10 mouse cellular contexts compared by ENCODE assay signal in genomic region chr10:96230391-96230790, GRCm38 (mm10).
DNase-seq lines count a peak whose midpoint lies in the region; ATAC-seq and TF ChIP-seq lines count a peak whose summit lies in the region.
"Had no signal": no experiment of that assay in that cellular context is flagged by ENCODE, and none has a peak within 500 bp of the region (broad histone marks: within the 10 kb centered on the region; RNA-seq: fewer than 3 reads in every experiment).

No protein-coding gene starts in this region.

- DNase-seq in midbrain, postnatal 0 days (ENCODE audit: low spot score), result no peak
- DNase-seq in midbrain, embryonic 11.5 days (ENCODE audit: low spot score, missing footprints), result no peak
- DNase-seq in kidney, adult 2 months, result peak; percentile 86
- peak; percentile 61 to 65 for DNase-seq in lung, adult 18-20 months
- DNase-seq in urinary bladder, postnatal 25 days (ENCODE audit: low spot score), result peak; percentile 35
- DNase-seq in MN1 (ENCODE audit: low spot score), result no peak
- DNase-seq in thymus, postnatal 25 days, result no peak
- no peak for DNase-seq in cerebellum, postnatal 10 days

- no peaks in the 10 kb centered on the region for H3K9me3 ChIP-seq in midbrain, postnatal 0 days (ENCODE audit: low read length)
- no peaks in the 10 kb centered on the region for H3K9me3 ChIP-seq in midbrain, embryonic 11.5 days (ENCODE audit: control insufficient read depth, low read length)
- H3K9me3 ChIP-seq: heart, embryonic 15.5 days; limb, embryonic 15.5 days had no signal

- H3K4me2 ChIP-seq in midbrain, postnatal 0 days (ENCODE audit: low read depth, low read length, poor library complexity, severe bottlenecking), result no peak overlapping the region
- no peak overlapping the region for H3K4me2 ChIP-seq in midbrain, embryonic 11.5 days
- H3K4me2 ChIP-seq: heart, embryonic 15.5 days; limb, embryonic 15.5 days had no signal

- TF ChIP-seq CTCF in midbrain, postnatal 0 days (IDR thresholded peaks at IDR 0.05), result 0 out of 2 replicates have a peak, but pooled peaks have one; percentile 12
- peak; percentile 61 for TF ChIP-seq CTCF in kidney, adult 2 months (conservative IDR thresholded peaks at IDR 0.05; ENCODE audit: insufficient read depth, insufficient read length, low read depth, low read length)

- H3K27me3 ChIP-seq in midbrain, postnatal 0 days (ENCODE audit: insufficient read depth, low read length), result no peaks in the 10 kb centered on the region
- no peaks in the 10 kb centered on the region for H3K27me3 ChIP-seq in midbrain, embryonic 11.5 days (ENCODE audit: control insufficient read depth, insufficient read depth, low read length)
- H3K27me3 ChIP-seq in kidney, adult 2 months (replicated peaks; ENCODE audit: control insufficient read depth, insufficient read depth, low read length), result no peaks in the 10 kb centered on the region
- H3K27me3 ChIP-seq: heart, embryonic 15.5 days; limb, embryonic 15.5 days had no signal

- no peak overlapping the region for H3K27ac ChIP-seq in midbrain, postnatal 0 days (ENCODE audit: low read depth, low read length)
- no peak overlapping the region for H3K27ac ChIP-seq in midbrain, embryonic 11.5 days (ENCODE audit: low read depth, low read length)
- no peak overlapping the region for H3K27ac ChIP-seq in kidney, adult 2 months (ENCODE audit: insufficient read depth, low read depth, low read length)
- H3K27ac ChIP-seq: heart, embryonic 15.5 days; limb, embryonic 15.5 days had no signal

- H3K9ac ChIP-seq in midbrain, postnatal 0 days (replicated peaks; ENCODE audit: low read length, poor library complexity, severe bottlenecking), result no peak overlapping the region
- no peak overlapping the region for H3K9ac ChIP-seq in midbrain, embryonic 11.5 days (ENCODE audit: low read length)
- H3K9ac ChIP-seq: heart, embryonic 15.5 days; limb, embryonic 15.5 days had no signal

- no peaks in the 10 kb centered on the region for H3K4me1 ChIP-seq in midbrain, postnatal 0 days (ENCODE audit: insufficient read depth, low read length)
- H3K4me1 ChIP-seq in midbrain, embryonic 11.5 days (ENCODE audit: control insufficient read depth, insufficient read depth, low read length), result no peaks in the 10 kb centered on the region
- peaks cover 13% of the 10 kb centered on the region; the same call in 1 of the 2 replicates for H3K4me1 ChIP-seq in kidney, adult 2 months (ENCODE audit: control insufficient read depth, insufficient read depth, low read length)

- H3K36me3 ChIP-seq in midbrain, postnatal 0 days (ENCODE audit: insufficient read depth, low read length), result no peaks in the 10 kb centered on the region
- no peaks in the 10 kb centered on the region for H3K36me3 ChIP-seq in midbrain, embryonic 11.5 days (ENCODE audit: control insufficient read depth, insufficient read depth, low read length)
- H3K36me3 ChIP-seq in kidney, adult 2 months (ENCODE audit: control insufficient read depth, insufficient read depth, low read length), result no peaks in the 10 kb centered on the region
- H3K36me3 ChIP-seq: heart, embryonic 15.5 days; limb, embryonic 15.5 days had no signal

- no peak for TF ChIP-seq POLR2A in kidney, adult 2 months (IDR thresholded peaks at IDR 0.05; ENCODE audit: low read depth, low read length)

- no peak for ATAC-seq in midbrain, postnatal 0 days (ENCODE audit: low FRiP score)
- ATAC-seq in midbrain, embryonic 11.5 days (ENCODE audit: low FRiP score), result no peak

- H3K4me3 ChIP-seq in midbrain, postnatal 0 days (ENCODE audit: low read depth, low read length), result no peak overlapping the region
- H3K4me3 ChIP-seq in midbrain, embryonic 11.5 days (ENCODE audit: low read depth, low read length), result no peak overlapping the region
- H3K4me3 ChIP-seq in kidney, adult 2 months (ENCODE audit: insufficient read depth, low read depth, low read length), result no peak overlapping the region
- H3K4me3 ChIP-seq: heart, embryonic 15.5 days; limb, embryonic 15.5 days had no signal

- WGBS in midbrain, postnatal 0 days, result 89% methylated on average over 8 of the region's 8 CpGs
- WGBS in midbrain, embryonic 11.5 days, result 87% methylated on average over 8 of the region's 8 CpGs
- WGBS in kidney, adult 2 months, result 62% methylated on average over 8 of the region's 8 CpGs

Comparison
In these comparisons a context has a peak if more than half of its experiments do, and no peak if none do; other contexts are left out.
1. DNase-seq: peak in kidney, adult 2 months (single experiment), lung, adult 18-20 months (2 of 2) and urinary bladder, postnatal 25 days (single experiment); none in midbrain, postnatal 0 days (single experiment), midbrain, embryonic 11.5 days (single experiment), MN1 (single experiment), thymus, postnatal 25 days (single experiment) and cerebellum, postnatal 10 days (0 of 2).